Mouse (Mus musculus) lung, embryonic 14.5 days (tissue): ENCODE data around the gene Map3k20. TPM values are rescaled to one million over a fixed set of nuclear protein-coding genes. Genes with fewer than 3 reads are reported as not detected.

Experiments
- ATAC-seq: fragments of 200-750 bp; cut with Nextera tagmentation; 2 replicates; pipeline ENCODE4 v1.8.0; 2017; ENCODE audit warnings: mild to moderate bottlenecking, moderate TSS enrichment, moderate library complexity; ENCODE audit not compliant: insufficient read depth
- DNase-seq: peaks from one replicate; pipeline ENCODE4 v3.0.0-alpha.2; 2015
- H3K27ac ChIP-seq: fragments of 300-500 bp; sonication (generic); 2 replicates; pipeline ENCODE4 v1.5.1; 2014; ENCODE audit warnings: low read depth, mild to moderate bottlenecking, moderate library complexity
- H3K27me3 ChIP-seq: fragments of 300-500 bp; sonication (generic); 2 replicates; pipeline ENCODE4 v1.6.1; 2014; ENCODE audit warnings: low read length, control low read depth; ENCODE audit not compliant: insufficient read depth
- H3K36me3 ChIP-seq: fragments of 300-500 bp; sonication (generic); 2 replicates; pipeline ENCODE4 v1.6.1; 2014; ENCODE audit warnings: control low read depth; ENCODE audit not compliant: insufficient read depth
- H3K4me1 ChIP-seq: fragments of 300-500 bp; sonication (generic); 2 replicates; pipeline ENCODE4 v1.6.1; 2014; ENCODE audit warnings: antibody characterized with exemption, control low read depth; ENCODE audit not compliant: insufficient read depth
- H3K4me2 ChIP-seq: fragments of 300-500 bp; sonication (generic); 2 replicates; pipeline ENCODE4 v1.6.1; 2014; ENCODE audit warnings: mild to moderate bottlenecking
- H3K4me3 ChIP-seq: fragments of 300-500 bp; sonication (generic); 2 replicates; pipeline ENCODE4 v1.5.1; 2014; ENCODE audit warnings: low read depth, low read length
- H3K9ac ChIP-seq: fragments of 300-500 bp; sonication (generic); 2 replicates; pipeline ENCODE4 v1.6.1; 2014
- H3K9me3 ChIP-seq: fragments of 300-500 bp; sonication (generic); 2 replicates; pipeline ENCODE4 v1.6.1; 2016; ENCODE audit warnings: low read depth, low read length, control low read depth
- CTCF ChIP-seq: IDR thresholded peaks from 2 replicates; pipeline ENCODE4 v1.5.1; 2016; ENCODE audit warnings: antibody characterized with exemption, low read depth
- WGBS: fragments of 180-500 bp; shearing (Covaris S2); extraction: QIAGEN DNeasy Blood & Tissue Kit; methylation state at CpG from one replicate; pipeline ENCODE4 v1.1.7; 2014; 5-methylcytosine and 5-hydroxymethylcytosine counted together
- polyA plus RNA-seq: library from polyadenylated mRNA; unstranded; fragments of >200 nt; fragmentation: Nextera tagmentation; extraction: Ambion mirVana; gene quantifications from 2 replicates; pipeline ENCODE4 v1.2.1, GENCODE M21; 2014

Gene Map3k20
- polyA plus RNA-seq, 1 experiment from 2014 or later, result 36.4 TPM

- TF ChIP-seq CTCF, result no peak
- no peak overlapping the region for H3K9ac ChIP-seq
- 60% methylated on average over 4 of the region's 4 CpGs for WGBS
These were observed 46.6 kb downstream of the Map3k20 start for GRCm38 (mm10) chr2:72332067-72332466.

GRCm38 (mm10) chr2:72333210-72333609 is 47.8 kb downstream of the Map3k20 start:
- TF ChIP-seq CTCF, result no peak
- H3K4me1 ChIP-seq, result 0 out of 2 replicates have a peak, but pooled peaks cover 3% of the 10 kb centered on the region
- no peak overlapping the region for H3K9ac ChIP-seq
- no peak overlapping the region for H3K4me2 ChIP-seq
- DNase-seq (no peak), ATAC-seq (no peak)
- no peaks in the 10 kb centered on the region for H3K36me3 ChIP-seq
- no peak overlapping the region for H3K4me3 ChIP-seq
- no peak overlapping the region for H3K27ac ChIP-seq
- no peaks in the 10 kb centered on the region for H3K27me3 ChIP-seq
- 76% methylated on average over 3 of the region's 3 CpGs for WGBS
- H3K9me3 ChIP-seq, result no peaks in the 10 kb centered on the region

More at GRCm38 (mm10) chr2:72332067-72332466, 46.6 kb downstream of the Map3k20 start:
- H3K9me3 ChIP-seq, result no peaks in the 10 kb centered on the region
- H3K4me1 ChIP-seq, result 0 out of 2 replicates have a peak, but pooled peaks cover 3% of the 10 kb centered on the region
- ATAC-seq, result no peak
- no peak for DNase-seq
- H3K4me3 ChIP-seq, result no peak overlapping the region
- H3K27me3 ChIP-seq, result no peaks in the 10 kb centered on the region
- H3K4me2 ChIP-seq, result no peak overlapping the region
- no peaks in the 10 kb centered on the region for H3K36me3 ChIP-seq
- no peak overlapping the region for H3K27ac ChIP-seq

- no peak overlapping the region for H3K4me3 ChIP-seq
- H3K36me3 ChIP-seq, result no peaks in the 10 kb centered on the region
- no peak for ATAC-seq
- no peaks in the 10 kb centered on the region; the same call in 1 of the 2 replicates for H3K9me3 ChIP-seq
- WGBS, result 74% methylated on average over 3 of the region's 3 CpGs
- no peaks in the 10 kb centered on the region for H3K4me1 ChIP-seq
- no peak overlapping the region for H3K4me2 ChIP-seq
- no peak overlapping the region for H3K27ac ChIP-seq
- no peak for DNase-seq
- no peak overlapping the region for H3K9ac ChIP-seq
- H3K27me3 ChIP-seq, result no peaks in the 10 kb centered on the region
- no peak for TF ChIP-seq CTCF
These were observed 51.4 kb downstream of the Map3k20 start for GRCm38 (mm10) chr2:72336840-72337239.

- no peak for DNase-seq
- no peak for ATAC-seq
- WGBS, result 85% methylated on average over 3 of the region's 3 CpGs
- H3K27me3 ChIP-seq, result no peaks in the 10 kb centered on the region
- H3K27ac ChIP-seq, result no peak overlapping the region
- H3K4me3 ChIP-seq, result no peak overlapping the region
- no peaks in the 10 kb centered on the region; the same call in 1 of the 2 replicates for H3K9me3 ChIP-seq
- no peaks in the 10 kb centered on the region for H3K4me1 ChIP-seq
- no peak overlapping the region for H3K9ac ChIP-seq
- TF ChIP-seq CTCF, result no peak
- no peaks in the 10 kb centered on the region for H3K36me3 ChIP-seq
- H3K4me2 ChIP-seq, result no peak overlapping the region
These were observed 59.8 kb downstream of the Map3k20 start for GRCm38 (mm10) chr2:72345281-72345680.

- Histone ChIP-seq H3K4me2 (no peak overlapping the region), H3K36me3 (no peaks in the 10 kb centered on the region), H3K9ac (no peak overlapping the region), H3K4me3 (no peak overlapping the region), H3K27me3 (no peaks in the 10 kb centered on the region), H3K27ac (no peak overlapping the region), H3K4me1 (no peaks in the 10 kb centered on the region), H3K9me3 (no peaks in the 10 kb centered on the region)
- 86% methylated on average over 5 of the region's 5 CpGs for whole genome bisulfite sequencing
- no peak for TF ChIP-seq CTCF
- no peak for DNase-seq
- ATAC-seq, result no peak
These were observed 65.9 kb downstream of the Map3k20 start for GRCm38 (mm10) chr2:72351329-72351728.

GRCm38 (mm10) chr2:72351776-72352175 is 66.3 kb downstream of the Map3k20 start:
- Histone ChIP-seq H3K4me3 (no peak overlapping the region), H3K9me3 (no peaks in the 10 kb centered on the region), H3K4me1 (no peaks in the 10 kb centered on the region), H3K27me3 (no peaks in the 10 kb centered on the region), H3K4me2 (no peak overlapping the region), H3K36me3 (no peaks in the 10 kb centered on the region), H3K27ac (no peak overlapping the region), H3K9ac (no peak overlapping the region)
- DNase-seq (no peak), ATAC-seq (no peak)
- TF ChIP-seq CTCF, result no peak
- WGBS, result 92% methylated on average over 8 of the region's 8 CpGs

- Histone ChIP-seq H3K4me3 (no peak overlapping the region), H3K36me3 (no peaks in the 10 kb centered on the region), H3K27ac (no peak overlapping the region), H3K27me3 (no peaks in the 10 kb centered on the region), H3K4me1 (no peaks in the 10 kb centered on the region), H3K9me3 (no peaks in the 10 kb centered on the region), H3K4me2 (no peak overlapping the region), H3K9ac (no peak overlapping the region)
- no peak for DNase-seq
- ATAC-seq, result no peak
- no peak for TF ChIP-seq CTCF
These were observed 67.3 kb downstream of the Map3k20 start for GRCm38 (mm10) chr2:72352756-72353155.

- Histone ChIP-seq H3K27ac (no peak overlapping the region), H3K4me1 (no peaks in the 10 kb centered on the region), H3K9ac (no peak overlapping the region), H3K27me3 (no peaks in the 10 kb centered on the region), H3K4me3 (no peak overlapping the region), H3K9me3 (no peaks in the 10 kb centered on the region), H3K36me3 (no peaks in the 10 kb centered on the region), H3K4me2 (no peak overlapping the region)
- DNase-seq (no peak), ATAC-seq (no peak)
- no peak for TF ChIP-seq CTCF
- WGBS, result 80% methylated on average over 10 of the region's 10 CpGs
These were observed 71.0 kb downstream of the Map3k20 start for GRCm38 (mm10) chr2:72356471-72356870.
